Mouse (Mus musculus) urinary bladder, postnatal 25 days (tissue): ENCODE measurements at regions not wholly inside any gene's neighbourhood (a gene's known extent, or its start where the extent isn't known, plus 50 kb on each side); places are given as distances from the start of the nearest gene placed in this dataset.

Experiments
- DNase-seq: peaks from one replicate; pipeline ENCODE4 v3.0.0; 2022; ENCODE audit warnings: low spot score

DNA sequence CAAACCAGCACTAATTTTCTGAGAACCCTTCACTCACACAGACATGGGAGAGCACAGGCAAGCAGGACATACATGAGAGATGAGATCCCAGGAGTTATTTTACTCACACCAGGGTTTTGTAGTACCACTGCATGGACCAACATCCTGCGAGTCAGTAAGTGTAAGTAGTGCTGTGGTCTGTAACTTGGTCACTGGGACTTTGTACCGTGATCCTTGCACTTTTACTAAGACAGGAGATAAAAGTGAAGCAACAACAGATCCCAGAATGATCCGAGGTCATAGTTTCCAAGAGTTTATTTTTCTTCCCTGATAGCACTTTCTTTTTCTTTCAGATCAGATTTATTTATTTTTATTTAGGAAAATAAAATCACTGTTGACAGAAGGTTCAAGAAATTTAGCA lies 54.1 kb upstream of the Mtap start:
- DNase-seq = no peak

GRCm38 (mm10) chr4:89078485-89078884 lies 58.4 kb upstream of the Mtap start:
- DNase-seq = no peak

- DNase-seq = no peak
Observed at GRCm38 (mm10) chr4:89074705-89075104, 62.2 kb upstream of the Mtap start.

DNA sequence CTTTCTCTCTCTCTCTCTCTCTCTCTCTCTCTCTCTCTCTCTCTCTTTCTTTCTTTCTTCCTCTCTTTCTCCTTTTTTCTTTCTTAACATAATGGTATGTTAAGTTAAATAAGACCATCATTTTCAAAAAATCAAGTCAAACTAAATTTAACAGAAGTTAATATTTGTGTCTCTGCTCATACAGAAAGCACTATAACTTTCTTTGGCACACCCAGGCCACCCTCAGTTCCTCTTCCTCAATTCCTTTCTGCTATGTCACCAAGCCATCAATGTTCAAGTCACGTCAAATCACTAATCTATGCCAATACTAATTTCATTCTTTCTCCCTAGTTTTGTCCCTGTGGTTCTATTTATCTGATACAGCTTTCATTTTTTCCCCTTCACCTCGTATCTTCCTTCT lies 66.5 kb upstream of the Mtap start:
- DNase-seq = no peak

- no peak for DNase-seq
Observed at GRCm38 (mm10) chr4:89064401-89064800, 72.5 kb upstream of the Mtap start.

GRCm38 (mm10) chr4:89062384-89062783 lies 74.5 kb upstream of the Mtap start:
- no peak for DNase-seq

DNA sequence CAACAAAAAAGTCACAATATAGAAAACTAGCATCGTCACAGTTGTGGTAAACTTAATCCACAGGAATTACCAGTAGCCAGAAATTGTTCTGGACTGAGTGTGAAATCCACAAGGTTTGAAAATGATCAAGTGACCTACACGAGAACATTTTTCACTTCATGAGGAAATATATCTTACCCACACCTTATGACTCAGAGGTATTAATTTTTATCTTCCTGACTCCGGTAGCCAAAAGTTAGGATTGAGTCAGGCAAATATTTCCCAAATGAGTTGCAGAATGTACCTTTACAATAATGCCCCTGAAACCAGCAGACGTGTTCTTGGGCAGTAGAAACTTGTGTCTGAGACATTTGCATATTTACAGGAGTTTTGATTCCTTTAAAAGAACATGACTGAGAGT lies 75.3 kb upstream of the Mtap start:
- no peak for DNase-seq

- DNase-seq = no peak
Observed at GRCm38 (mm10) chr4:89057573-89057972, 79.3 kb upstream of the Mtap start.

- no peak for DNase-seq
Observed at GRCm38 (mm10) chr4:89057135-89057534, 79.8 kb upstream of the Mtap start.

DNA sequence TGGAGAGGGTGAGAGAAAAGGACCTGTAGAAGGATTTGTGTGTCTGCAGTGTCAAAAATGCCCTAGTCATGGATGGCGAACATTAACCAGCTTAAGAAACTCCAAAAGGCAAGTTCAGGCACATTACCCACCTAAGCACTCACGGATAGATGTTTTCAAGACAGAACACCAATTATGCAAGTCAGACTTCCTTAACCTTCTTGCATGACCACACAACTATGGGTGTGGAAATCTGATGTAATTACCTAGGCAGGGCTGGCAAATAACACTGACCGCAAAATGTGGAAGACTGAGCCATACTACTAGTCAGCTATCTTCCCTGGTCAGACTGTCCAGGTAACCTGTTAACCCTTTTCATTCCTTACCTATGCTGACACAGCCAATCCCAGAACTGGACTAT lies 81.0 kb upstream of the Mtap start:
- DNase-seq = no peak

DNA sequence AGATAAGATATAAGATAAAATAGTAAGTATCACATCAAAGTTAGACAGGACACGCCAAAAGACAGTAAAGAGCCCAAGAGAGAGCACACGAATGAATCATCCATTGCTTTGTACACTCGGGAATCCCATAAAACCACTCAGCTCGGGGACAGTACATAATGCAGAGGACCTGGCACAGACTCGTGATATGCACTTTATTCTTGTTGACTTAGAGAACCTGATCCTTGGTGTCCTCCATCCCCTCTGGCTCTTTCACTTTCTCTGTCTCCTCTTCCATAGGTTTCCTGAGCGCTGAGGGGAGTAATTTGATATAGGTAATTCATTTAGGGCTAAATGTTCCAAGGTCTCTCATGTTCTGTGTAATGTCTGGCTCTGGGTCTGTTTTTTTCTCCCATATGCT lies 83.3 kb upstream of the Mtap start:
- DNase-seq = no peak

- no peak for DNase-seq
Observed at GRCm38 (mm10) chr4:89051897-89052296, 85.0 kb upstream of the Mtap start.

GRCm38 (mm10) chr4:89050551-89051199 lies 86.2 kb upstream of the Mtap start:
- no peak for DNase-seq

DNA sequence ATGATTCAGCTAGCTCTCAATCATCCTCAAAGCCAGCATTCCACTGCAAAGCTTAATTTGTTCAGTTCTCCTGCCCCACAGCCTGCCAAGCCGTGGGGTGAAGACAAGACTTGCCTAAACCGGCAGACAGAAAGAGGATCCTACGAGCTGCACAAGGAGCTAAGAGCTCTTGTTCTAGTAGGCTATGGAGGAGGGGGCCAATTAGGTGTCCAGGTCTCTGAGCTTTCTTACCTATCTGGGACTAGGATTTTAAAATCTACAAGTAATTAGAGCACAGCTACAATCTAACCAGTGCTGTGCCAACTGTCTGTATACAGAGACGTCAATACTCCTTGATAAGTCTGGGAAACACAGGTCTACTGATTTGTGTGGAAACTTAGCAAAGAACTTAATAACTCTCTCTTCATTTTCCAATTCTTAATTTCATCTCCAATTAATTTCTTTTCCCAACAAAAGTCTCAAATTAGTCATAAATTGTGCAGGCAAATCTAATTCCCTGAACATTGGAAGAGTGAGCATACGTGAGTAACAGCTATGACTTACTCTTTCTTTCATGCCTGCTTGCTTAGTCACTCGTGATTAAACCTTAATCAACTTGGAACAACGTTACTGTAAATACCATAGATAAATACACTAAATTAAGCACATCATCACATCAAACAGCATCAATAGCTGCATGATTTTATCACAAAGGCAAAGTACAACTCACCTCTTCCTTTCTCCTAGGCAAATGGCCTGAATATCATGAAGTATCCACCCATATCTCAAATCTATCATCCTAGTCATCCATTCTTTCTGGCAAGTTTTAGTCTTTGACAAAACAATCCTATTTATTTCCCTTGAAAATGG lies 87.1 kb upstream of the Mtap start:
- DNase-seq = no peak

- no peak for DNase-seq
Observed at GRCm38 (mm10) chr4:89044516-89044915, 92.4 kb upstream of the Mtap start.

DNA sequence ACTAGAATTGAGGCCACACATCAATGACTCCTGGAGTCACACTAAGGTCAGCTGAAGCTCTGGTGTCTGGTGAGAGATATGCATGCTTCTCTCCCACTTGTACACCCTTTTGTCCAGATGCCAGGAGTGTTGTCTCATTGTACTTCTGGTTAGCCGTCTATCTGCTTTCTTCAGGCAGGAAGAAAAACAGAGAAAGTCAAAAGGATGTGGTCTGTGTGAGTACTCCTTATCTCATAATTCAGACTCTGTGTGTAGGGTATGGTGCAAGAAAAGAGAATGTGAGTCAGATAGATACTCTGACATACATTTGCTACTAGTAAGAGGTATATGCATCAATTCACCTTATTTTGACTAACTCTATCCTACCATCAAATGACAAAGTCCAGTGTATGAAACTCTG lies 92.9 kb upstream of the Mtap start:
- DNase-seq = no peak

- no peak for DNase-seq
Observed at GRCm38 (mm10) chr4:89040856-89041255, 96.1 kb upstream of the Mtap start.

GRCm38 (mm10) chr4:89038906-89039305 lies 98.0 kb upstream of the Mtap start:
- no peak for DNase-seq

DNA sequence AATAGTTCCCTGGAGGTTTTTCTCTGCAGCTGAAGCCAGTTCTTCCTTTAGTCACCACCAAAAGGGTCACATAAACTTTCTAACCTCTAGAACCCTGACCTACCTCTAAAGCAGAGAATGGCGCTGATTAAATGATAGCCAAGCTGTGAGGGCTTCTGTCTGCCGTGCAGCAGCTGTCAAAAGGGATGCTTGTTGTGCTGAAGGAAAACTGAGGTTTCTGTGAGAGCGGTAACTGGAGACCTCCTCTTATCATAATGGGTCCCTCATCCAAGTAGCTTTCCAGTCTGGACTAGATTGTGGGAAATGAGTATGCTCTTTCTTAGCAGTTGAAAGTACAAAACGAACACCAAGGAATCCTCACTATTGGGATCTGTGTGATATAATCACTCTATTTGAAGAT lies 98.8 kb upstream of the Mtap start:
- DNase-seq = no peak

DNA sequence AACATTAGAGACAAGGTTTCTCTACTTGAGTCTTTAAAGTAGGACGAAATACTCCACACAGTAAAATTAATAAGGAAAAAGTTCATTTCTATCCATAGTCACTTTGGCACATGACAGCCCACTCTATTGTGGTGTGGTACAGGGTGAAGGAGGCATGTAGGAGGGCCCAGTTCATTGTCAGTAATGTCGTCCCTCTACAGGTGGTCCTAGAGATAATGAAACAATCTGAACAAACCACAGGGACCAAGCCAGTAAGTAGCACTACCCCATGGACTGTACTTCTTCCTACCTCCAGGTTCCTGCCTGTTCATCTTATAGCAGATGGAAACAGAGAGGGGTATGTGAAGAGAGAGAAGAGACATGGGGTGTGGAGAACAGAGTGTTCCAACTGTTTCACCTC lies 102.1 kb upstream of the Mtap start:
- DNase-seq = no peak

GRCm38 (mm10) chr4:89034299-89034698 lies 102.6 kb upstream of the Mtap start:
- DNase-seq = no peak

GRCm38 (mm10) chr4:89012681-89013353 lies 124.1 kb upstream of the Mtap start:
- DNase-seq = no peak

- DNase-seq = no peak
Observed at GRCm38 (mm10) chr4:89008561-89008960, 128.4 kb upstream of the Mtap start.
